Mouse (Mus musculus) small intestine, adult 2 months (tissue): Measurements from ENCODE around the gene Csrp2.

ENCODE experiments used
- CTCF ChIP-seq: fragments of 200-500 bp; IDR thresholded peaks from 2 replicates; pipeline ENCODE4 v1.5.1; 2012; ENCODE audit warnings: low read depth, mild to moderate bottlenecking, control low read depth, inconsistent platforms, low read length, moderate library complexity, mixed read lengths; ENCODE audit not compliant: insufficient replicate concordance, insufficient read length; ENCODE audit errors: extremely low read depth
- POLR2A ChIP-seq: fragments of 200-500 bp; IDR thresholded peaks from 2 replicates; pipeline ENCODE4 v1.6.1; 2012; ENCODE audit warnings: low read depth, mild to moderate bottlenecking, control low read depth, inconsistent platforms, low read length, moderate library complexity

DNA sequence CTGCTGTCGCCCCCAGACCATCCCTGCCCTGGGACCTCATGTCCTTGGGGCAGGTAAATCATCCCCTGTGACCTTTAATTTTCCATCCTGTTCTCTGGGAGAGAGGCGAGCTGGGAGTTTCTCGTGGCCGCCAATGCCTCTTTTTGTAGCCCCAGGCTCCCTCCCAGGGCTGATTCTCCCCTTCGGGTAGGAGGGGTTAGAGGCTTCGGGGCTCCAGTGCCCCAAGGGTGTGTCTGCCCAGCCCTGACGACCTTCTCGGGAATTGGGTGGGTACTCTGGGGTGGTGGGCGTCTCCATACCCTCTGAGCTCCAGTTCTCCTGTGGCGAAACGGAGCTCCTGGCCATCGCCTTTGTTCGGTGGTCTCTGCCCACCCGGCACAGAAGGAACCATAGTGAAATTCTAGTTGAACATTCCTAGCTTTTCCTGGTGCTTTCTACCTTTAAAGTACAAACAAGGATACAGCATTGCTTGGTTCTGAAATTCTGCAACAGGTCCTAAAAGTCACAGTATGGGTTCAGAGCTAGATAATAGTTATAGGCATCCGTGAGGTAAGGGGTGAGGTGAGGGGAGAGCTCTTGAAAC lies 870 bp downstream of the Csrp2 start:
- TF ChIP-seq POLR2A (no peak), CTCF (no peak)
